Mouse (Mus musculus) skeletal muscle tissue, adult 2 months (tissue): Measurements from ENCODE around the gene Lrrc30.

Experiments
- DNase-seq: peaks from one replicate; pipeline ENCODE4 v3.0.0-alpha.2; 2012; ENCODE audit warnings: low read depth, low spot score

Lrrc30 gene

DNA sequence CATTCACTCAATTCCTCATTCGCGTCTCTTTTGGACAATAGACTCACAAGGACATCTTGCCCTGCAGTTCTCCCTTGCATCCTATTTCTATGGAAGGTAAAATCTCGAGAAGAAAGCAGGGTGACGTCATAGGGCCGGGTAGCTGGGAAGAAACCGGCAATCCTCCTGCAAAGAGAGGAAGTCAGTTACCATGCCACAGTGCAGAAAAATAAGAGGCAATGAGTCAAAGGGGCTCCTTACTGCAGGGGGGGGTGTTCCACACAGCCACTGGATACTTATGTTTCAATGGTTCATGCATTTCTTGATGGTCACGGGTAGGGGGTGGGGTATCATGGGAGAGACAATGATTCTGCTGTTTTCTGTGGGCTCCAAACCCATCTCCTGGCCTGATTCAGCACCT lies 49.1 kb downstream of the Lrrc30 start:
- no peak for DNase-seq

DNA sequence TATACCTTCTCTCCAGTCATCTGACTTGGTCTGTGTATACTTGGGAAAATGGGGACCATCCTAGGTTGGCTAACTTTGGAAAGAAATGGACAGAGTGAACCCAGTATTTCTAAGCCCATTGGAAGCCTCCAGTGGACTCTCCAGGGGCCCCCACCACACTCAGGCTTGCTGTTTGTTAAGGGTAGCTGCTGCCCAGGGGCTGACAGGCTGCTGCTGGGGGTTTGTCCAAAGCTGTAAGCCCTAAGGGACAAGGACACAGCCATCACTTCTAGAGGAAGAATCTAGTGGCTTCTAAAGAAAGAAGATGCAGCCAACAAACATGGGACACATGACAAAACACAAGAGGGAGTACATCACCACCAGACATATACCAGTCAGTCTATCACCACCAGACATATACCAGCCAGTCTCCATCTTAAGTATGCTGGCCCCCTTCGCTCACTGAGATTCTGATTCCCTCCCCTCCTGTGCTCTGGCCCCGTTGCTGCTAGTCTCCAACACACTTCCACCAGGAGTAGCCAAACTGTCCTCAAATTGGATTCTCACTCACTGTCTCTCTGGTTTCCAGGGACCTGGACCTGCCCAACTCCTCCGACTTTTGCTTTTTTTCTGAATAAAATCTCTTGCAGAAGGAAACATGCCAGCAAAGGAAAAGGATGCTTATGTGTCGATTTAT lies 49.7 kb downstream of the Lrrc30 start:
- no peak for DNase-seq

DNA sequence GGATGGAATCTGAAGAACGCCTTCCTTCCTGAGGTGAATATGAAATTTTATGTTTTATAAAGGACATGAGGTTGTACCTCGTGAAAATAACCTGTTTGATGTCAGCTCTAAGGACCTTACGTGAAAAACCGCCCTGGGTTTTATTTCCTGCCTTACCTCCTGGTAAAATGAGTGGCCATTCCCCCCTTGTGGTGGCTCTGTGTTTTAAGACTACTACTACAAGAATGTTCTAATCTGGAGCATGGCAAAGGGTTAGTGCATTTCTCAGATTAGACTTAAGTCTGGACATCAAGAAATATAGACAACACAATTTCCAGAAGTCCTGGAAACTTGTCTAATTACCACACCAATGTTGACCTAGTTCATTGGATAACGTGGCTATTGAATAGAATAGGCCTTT lies 50.7 kb downstream of the Lrrc30 start:
- no peak for DNase-seq
